Mouse (Mus musculus) intestine, postnatal 0 days (tissue): ENCODE measurements around the gene Atp12a. TPM values are rescaled to one million over a fixed set of nuclear protein-coding genes. Genes with fewer than 3 reads are reported as not detected.

Experiments
- ATAC-seq: fragments of 200-750 bp; cut with Nextera tagmentation; 2 replicates; pipeline ENCODE4 v1.8.0; 2017; ENCODE audit warnings: mild to moderate bottlenecking, moderate TSS enrichment, moderate library complexity
- H3K27ac ChIP-seq: fragments of 300-500 bp; sonication (generic); 2 replicates; pipeline ENCODE4 v1.5.1; 2014; ENCODE audit warnings: mild to moderate bottlenecking, low read depth, low read length, moderate library complexity
- H3K27me3 ChIP-seq: fragments of 300-500 bp; sonication (generic); replicated peaks from 2 replicates; pipeline ENCODE4 v1.6.1; 2014; ENCODE audit warnings: low read length, mixed read lengths; ENCODE audit not compliant: control insufficient read depth, insufficient read depth
- H3K36me3 ChIP-seq: fragments of 300-500 bp; sonication (generic); 2 replicates; pipeline ENCODE4 v1.6.1; 2014; ENCODE audit warnings: mild to moderate bottlenecking, moderate library complexity; ENCODE audit not compliant: control insufficient read depth, insufficient read depth
- H3K4me1 ChIP-seq: fragments of 300-500 bp; sonication (generic); replicated peaks from 2 replicates; pipeline ENCODE4 v1.6.1; 2014; ENCODE audit warnings: antibody characterized with exemption, low read length, mixed read lengths; ENCODE audit not compliant: control insufficient read depth, insufficient read depth
- H3K4me2 ChIP-seq: fragments of 300-500 bp; sonication (generic); replicated peaks from 2 replicates; pipeline ENCODE4 v1.6.1; 2014; ENCODE audit warnings: low read depth, mild to moderate bottlenecking, moderate library complexity
- H3K4me3 ChIP-seq: fragments of 300-500 bp; sonication (generic); 2 replicates; pipeline ENCODE4 v1.5.1; 2014; ENCODE audit warnings: low read depth, low read length
- H3K9ac ChIP-seq: fragments of 300-500 bp; sonication (generic); 2 replicates; pipeline ENCODE4 v1.6.1; 2014; ENCODE audit warnings: mild to moderate bottlenecking, low read depth, low read length
- H3K9me3 ChIP-seq: fragments of 300-500 bp; sonication (generic); 2 replicates; pipeline ENCODE4 v1.6.1; 2016; ENCODE audit warnings: mixed run types; ENCODE audit not compliant: control insufficient read depth
- CTCF ChIP-seq: sonication (generic); IDR thresholded peaks from 2 replicates; pipeline ENCODE4 v1.5.1; 2016; ENCODE audit warnings: low read depth, mild to moderate bottlenecking, control low read depth, antibody characterized with exemption, moderate library complexity
- WGBS: fragments of 180-500 bp; shearing (Covaris S2); extraction: QIAGEN DNeasy Blood & Tissue Kit; methylation state at CpG from one replicate; pipeline ENCODE4 v1.1.7; 2014; 5-methylcytosine and 5-hydroxymethylcytosine counted together
- polyA plus RNA-seq: library from polyadenylated mRNA; unstranded; fragments of >200 nt; fragmentation: Nextera tagmentation; extraction: Ambion mirVana; gene quantifications from 2 replicates; pipeline ENCODE4 v1.2.1, GENCODE M21; 2015

The Atp12a gene
- polyA plus RNA-seq, 1 experiment from 2014 or later = 0.37 TPM

DNA sequence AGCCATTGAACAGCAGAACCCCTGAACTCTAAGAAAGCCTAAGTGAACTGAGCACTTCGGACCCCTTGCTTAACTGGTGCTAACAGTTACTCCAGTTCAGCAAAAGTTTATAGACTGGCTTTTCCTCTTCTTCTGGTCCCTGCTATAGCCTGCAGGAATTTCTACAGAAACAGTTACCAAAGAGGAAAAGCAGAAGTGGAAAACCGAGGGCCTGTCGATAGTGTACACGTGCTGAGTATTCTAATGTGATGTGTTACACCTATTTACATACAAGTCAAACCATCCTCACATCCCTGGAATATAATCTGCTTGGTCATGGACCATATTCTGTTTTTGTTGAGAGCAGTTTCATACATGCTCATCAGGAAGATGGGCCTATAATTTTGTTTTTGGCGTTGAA lies 30.4 kb upstream of the Atp12a start:
- H3K9me3 ChIP-seq = no peaks in the 10 kb centered on the region
- WGBS = 86% methylated on average over 5 of the region's 5 CpGs
- H3K4me3 ChIP-seq = no peak overlapping the region
- no peak overlapping the region for H3K27ac ChIP-seq
- H3K4me1 ChIP-seq = no peaks in the 10 kb centered on the region
- no peak overlapping the region for H3K9ac ChIP-seq
- H3K27me3 ChIP-seq = no peaks in the 10 kb centered on the region
- no peak overlapping the region for H3K4me2 ChIP-seq
- no peak for TF ChIP-seq CTCF
- no peak for ATAC-seq
- H3K36me3 ChIP-seq = no peaks in the 10 kb centered on the region

DNA sequence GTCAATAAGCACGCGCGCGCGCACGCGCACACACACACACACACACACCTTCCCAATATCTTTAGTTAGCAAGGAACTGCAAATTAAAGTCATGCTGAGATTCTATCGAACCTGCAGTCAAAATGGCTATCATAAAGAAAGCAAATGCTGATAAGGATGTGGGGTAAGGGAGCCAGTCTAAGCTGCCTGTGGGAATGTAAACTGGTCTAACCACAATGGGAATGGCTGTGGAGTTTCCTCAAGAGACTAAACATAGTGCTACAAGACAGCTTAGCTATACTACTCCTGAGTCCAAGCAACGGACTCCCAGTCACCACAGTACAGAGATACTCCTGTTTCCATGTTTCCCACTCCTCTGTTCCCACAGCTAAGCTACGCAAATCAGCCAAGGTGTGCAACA lies 28.8 kb upstream of the Atp12a start:
- Histone ChIP-seq H3K9ac (no peak overlapping the region), H3K36me3 (no peaks in the 10 kb centered on the region), H3K27ac (no peak overlapping the region), H3K4me2 (no peak overlapping the region; the same call in 1 of the 2 replicates), H3K9me3 (no peaks in the 10 kb centered on the region), H3K4me1 (no peaks in the 10 kb centered on the region), H3K4me3 (no peak overlapping the region), H3K27me3 (no peaks in the 10 kb centered on the region)
- 60% methylated on average over 10 of the region's 10 CpGs for WGBS
- ATAC-seq = no peak
- TF ChIP-seq CTCF = no peak

GRCm38 (mm10) chr14:56337075-56337474 lies 27.8 kb upstream of the Atp12a start:
- Histone ChIP-seq H3K4me2 (no peak overlapping the region), H3K27ac (no peak overlapping the region), H3K36me3 (no peaks in the 10 kb centered on the region), H3K4me1 (no peaks in the 10 kb centered on the region), H3K4me3 (no peak overlapping the region), H3K9me3 (no peaks in the 10 kb centered on the region), H3K9ac (no peak overlapping the region), H3K27me3 (no peaks in the 10 kb centered on the region)
- no peak for TF ChIP-seq CTCF
- no peak for ATAC-seq
- 49% methylated on average over 9 of the region's 9 CpGs for WGBS

DNA sequence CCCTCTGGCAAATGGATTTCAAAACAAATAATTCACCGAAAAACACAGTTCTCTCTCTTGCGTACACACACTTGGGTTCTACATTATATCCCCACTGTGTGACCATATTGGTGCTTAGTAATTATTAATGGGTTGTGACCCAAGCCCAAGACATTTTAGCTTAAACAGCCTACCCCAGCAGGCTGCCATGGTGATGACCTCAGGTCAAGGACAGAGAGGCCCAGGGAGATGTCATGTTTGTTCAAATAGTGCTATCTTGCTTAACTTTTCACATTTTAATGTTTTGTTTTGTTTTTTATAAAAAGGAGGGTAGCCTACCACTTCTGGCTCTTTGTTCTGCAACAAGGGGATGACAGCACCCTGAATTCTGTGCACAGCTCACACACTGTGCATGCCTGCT lies 27.2 kb upstream of the Atp12a start:
- H3K36me3 ChIP-seq = no peaks in the 10 kb centered on the region
- H3K27ac ChIP-seq = no peak overlapping the region
- ATAC-seq = no peak
- no peak for TF ChIP-seq CTCF
- H3K4me1 ChIP-seq = no peaks in the 10 kb centered on the region
- 65% methylated on average over 2 of the region's 2 CpGs for WGBS
- H3K9me3 ChIP-seq = no peaks in the 10 kb centered on the region
- H3K4me3 ChIP-seq = no peak overlapping the region
- H3K9ac ChIP-seq = no peak overlapping the region
- no peaks in the 10 kb centered on the region for H3K27me3 ChIP-seq
- no peak overlapping the region for H3K4me2 ChIP-seq

DNA sequence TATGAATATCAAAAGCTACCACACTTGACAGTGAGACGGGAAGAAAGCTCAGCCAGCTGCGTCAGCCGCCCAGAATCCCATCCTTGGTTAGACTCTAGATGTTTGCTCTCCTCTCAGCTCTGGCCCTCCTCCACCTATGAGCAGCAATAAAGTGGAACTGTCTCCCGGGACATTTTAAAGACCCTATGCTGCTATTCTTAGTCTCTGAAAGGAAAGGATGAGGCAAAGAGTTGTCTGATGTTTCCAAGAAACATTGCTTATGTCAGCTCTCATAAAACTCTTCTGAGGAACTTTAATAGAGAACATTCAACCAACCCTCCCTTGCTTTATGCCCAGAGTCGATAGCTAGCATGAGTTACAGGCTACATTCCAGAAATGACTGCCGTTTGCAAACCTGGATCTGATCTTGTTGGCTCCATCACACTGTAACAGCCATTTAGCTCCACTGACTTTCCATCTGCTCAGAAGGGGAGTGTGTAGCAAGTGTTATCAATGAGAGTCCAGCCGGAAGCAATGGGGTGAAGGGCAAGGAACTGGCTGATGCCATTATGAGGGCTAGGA lies 25.9 kb upstream of the Atp12a start:
- no peak for TF ChIP-seq CTCF
- no peak overlapping the region for H3K27ac ChIP-seq
- no peaks in the 10 kb centered on the region for H3K4me1 ChIP-seq
- H3K36me3 ChIP-seq = no peaks in the 10 kb centered on the region
- H3K4me3 ChIP-seq = no peak overlapping the region
- no peak overlapping the region for H3K9ac ChIP-seq
- H3K9me3 ChIP-seq = no peaks in the 10 kb centered on the region
- H3K27me3 ChIP-seq = no peaks in the 10 kb centered on the region
- ATAC-seq = no peak
- WGBS = 55% methylated on average over 7 of the region's 7 CpGs
- H3K4me2 ChIP-seq = no peak overlapping the region

DNA sequence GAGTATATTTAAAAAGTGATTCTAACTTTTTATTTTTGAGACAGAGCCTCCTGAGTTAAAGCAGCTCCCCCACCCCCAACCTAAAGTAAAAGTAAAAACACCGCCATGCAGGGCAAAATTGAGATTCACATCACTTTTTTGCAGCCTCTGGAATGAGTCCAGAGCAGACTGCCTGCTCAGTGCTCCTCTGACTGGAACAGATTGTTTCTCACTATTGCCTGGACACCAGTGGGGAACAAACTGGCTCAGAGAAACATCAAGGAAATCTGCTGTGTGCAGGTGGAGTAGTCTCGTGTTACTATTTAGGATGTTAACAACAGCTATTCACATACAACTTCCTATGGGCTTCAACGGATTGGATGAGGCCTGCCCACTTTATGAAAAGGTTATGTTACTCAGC lies 16.2 kb upstream of the Atp12a start:
- no peaks in the 10 kb centered on the region for H3K4me1 ChIP-seq
- H3K4me2 ChIP-seq = no peak overlapping the region
- H3K36me3 ChIP-seq = no peaks in the 10 kb centered on the region
- ATAC-seq = no peak
- 79% methylated on average over 3 of the region's 3 CpGs for WGBS
- no peak overlapping the region for H3K9ac ChIP-seq
- H3K4me3 ChIP-seq = no peak overlapping the region
- no peak overlapping the region for H3K27ac ChIP-seq
- H3K27me3 ChIP-seq = no peaks in the 10 kb centered on the region
- H3K9me3 ChIP-seq = no peaks in the 10 kb centered on the region
- no peak for TF ChIP-seq CTCF

DNA sequence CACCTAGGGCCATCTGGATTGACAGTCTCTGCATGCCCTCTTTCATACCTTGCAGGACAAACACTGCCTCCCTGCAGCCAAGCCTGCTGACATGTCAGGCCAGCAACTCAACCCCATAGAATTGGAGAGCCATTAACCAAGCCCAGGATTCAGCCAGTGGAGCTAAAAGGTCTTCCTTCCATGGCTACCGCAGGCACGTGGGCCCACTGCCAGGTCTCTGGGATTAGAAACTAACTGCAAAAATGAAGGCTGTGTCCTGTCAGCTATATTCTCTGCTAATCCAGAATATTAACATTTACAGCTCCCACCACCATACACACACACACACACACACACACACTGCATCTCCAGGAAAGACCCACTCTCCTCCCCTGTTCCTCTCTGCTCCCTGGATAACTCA lies 15.3 kb upstream of the Atp12a start:
- Histone ChIP-seq H3K36me3 (no peaks in the 10 kb centered on the region), H3K4me3 (no peak overlapping the region), H3K4me2 (no peak overlapping the region), H3K4me1 (no peaks in the 10 kb centered on the region), H3K27ac (no peak overlapping the region), H3K27me3 (no peaks in the 10 kb centered on the region), H3K9me3 (no peaks in the 10 kb centered on the region), H3K9ac (no peak overlapping the region)
- ATAC-seq = no peak
- TF ChIP-seq CTCF = no peak
- 78% methylated on average over 2 of the region's 2 CpGs for WGBS
